Mouse (Mus musculus) MEL (cell line): ENCODE results near the gene Pyy.

Source experiments
- BHLHE40 ChIP-seq: IDR thresholded peaks from 2 replicates; pipeline ENCODE4 v1.6.1; 2012; ENCODE audit warnings: low read depth, mild to moderate bottlenecking, inconsistent platforms, low read length, improper control_type of control experiment, borderline replicate concordance
- CTCF ChIP-seq, 3 experiments: IDR thresholded peaks in 2 of 3; conservative IDR thresholded peaks in 1 of 3; 2 replicates each; pipeline ENCODE4 v1.5.1; 2011 to 2012; ENCODE audit warnings: low read length in 3 of 3, low read depth in 2 of 3, mild to moderate bottlenecking in 2 of 3, improper control_type of control experiment in 1 of 3, inconsistent platforms in 1 of 3, mixed read lengths in 1 of 3, moderate library complexity in 1 of 3; ENCODE audit not compliant: control insufficient read depth in 1 of 3, insufficient read depth in 1 of 3, poor library complexity in 1 of 3, severe bottlenecking in 1 of 3
- EP300 ChIP-seq, 2 experiments: IDR thresholded peaks; 2 replicates each; pipeline ENCODE4 v1.6.1; 2011; ENCODE audit warnings: improper control_type of control experiment in 2 of 2, low read length in 2 of 2, low read depth in 1 of 2, mild to moderate bottlenecking in 1 of 2
- GATA1 ChIP-seq: IDR thresholded peaks from 2 replicates; pipeline ENCODE4 v1.6.1; 2011; ENCODE audit warnings: low read depth, low read length, improper control_type of control experiment
- MAZ ChIP-seq: IDR thresholded peaks from 2 replicates; pipeline ENCODE4 v1.6.1; 2012; ENCODE audit warnings: low read depth, mild to moderate bottlenecking, inconsistent platforms, low read length, improper control_type of control experiment
- MEF2A ChIP-seq: IDR thresholded peaks from 2 replicates; pipeline ENCODE4 v1.6.1; 2014; ENCODE audit warnings: low read depth, mild to moderate bottlenecking, inconsistent platforms, low read length, improper control_type of control experiment; ENCODE audit not compliant: poor library complexity, insufficient replicate concordance, severe bottlenecking; ENCODE audit errors: extremely low read depth
- NELFE ChIP-seq: IDR thresholded peaks from 2 replicates; pipeline ENCODE4 v1.6.1; 2011; ENCODE audit warnings: low read depth, low read length, improper control_type of control experiment
- NRF1 ChIP-seq: IDR thresholded peaks from 2 replicates; pipeline ENCODE4 v1.6.1; 2014; ENCODE audit warnings: low read depth, mild to moderate bottlenecking, inconsistent platforms, low read length, improper control_type of control experiment, moderate library complexity; ENCODE audit not compliant: poor library complexity, insufficient read depth, severe bottlenecking
- POLR2A ChIP-seq, 2 experiments: IDR thresholded peaks; 2 replicates each; pipeline ENCODE4 v1.6.1; 2011 to 2012; ENCODE audit warnings: low read length in 2 of 2, mild to moderate bottlenecking in 2 of 2, control low read depth in 1 of 2, improper control_type of control experiment in 1 of 2, low read depth in 1 of 2, moderate library complexity in 1 of 2; ENCODE audit not compliant: control insufficient read depth in 1 of 2, insufficient read depth in 1 of 2, poor library complexity in 1 of 2
- POLR2AphosphoS2 ChIP-seq: IDR thresholded peaks from 2 replicates; pipeline ENCODE4 v1.6.1; 2011; ENCODE audit warnings: low read length, improper control_type of control experiment
- SMC3 ChIP-seq: IDR thresholded peaks from 2 replicates; pipeline ENCODE4 v1.6.1; 2011; ENCODE audit warnings: low read depth, low read length, improper control_type of control experiment
- USF1 ChIP-seq: IDR thresholded peaks from 2 replicates; pipeline ENCODE4 v1.6.1; 2014; ENCODE audit warnings: low read depth, mild to moderate bottlenecking, inconsistent platforms, low read length, improper control_type of control experiment, moderate library complexity

- TF ChIP-seq NRF1 (no peak), GATA1 (no peak), MEF2A (no peak), CTCF (IDR thresholded peaks at IDR 0.05 in 2 of 3, conservative IDR thresholded peaks at IDR 0.05 in 1 of 3; ENCODE audit: control insufficient read depth in 1 of 3, insufficient read depth in 1 of 3, low read depth in 2 of 3, low read length in 3 of 3, poor library complexity in 1 of 3, severe bottlenecking in 1 of 3) (no peak), POLR2A (IDR thresholded peaks at IDR 0.05; ENCODE audit: control insufficient read depth in 1 of 2, insufficient read depth in 1 of 2, low read depth in 1 of 2, low read length in 2 of 2, poor library complexity in 1 of 2) (no peak), POLR2AphosphoS2 (no peak), USF1 (no peak), NELFE (no peak), BHLHE40 (no peak), SMC3 (no peak), EP300 (IDR thresholded peaks at IDR 0.05; ENCODE audit: low read depth in 1 of 2, low read length in 2 of 2) (no peak), MAZ (no peak)
These were observed 23.5 kb downstream of the Pyy start for GRCm38 (mm10) chr11:102084159-102084558.
